Mouse (Mus musculus) c-Kit-negative CD71-positive TER-119-positive erythroid progenitor cells, embryonic 14.5 days (primary cell): Measurements from ENCODE around the gene Rrbp1.

Source experiments
- DNase-seq: peaks from one replicate; pipeline ENCODE4 v3.0.0-alpha.2; 2013; ENCODE audit warnings: low read depth, low spot score

Rrbp1 gene

GRCm38 (mm10) chr2:144006686-144007085 lies 4.4 kb downstream of the Rrbp1 start:
- no peak for DNase-seq

- no peak for DNase-seq
Observed at GRCm38 (mm10) chr2:144005166-144005955, 5.7 kb downstream of the Rrbp1 start.

- DNase-seq, result no peak
Observed at GRCm38 (mm10) chr2:144003544-144003943, 7.5 kb downstream of the Rrbp1 start.

GRCm38 (mm10) chr2:144002229-144002984 lies 8.7 kb downstream of the Rrbp1 start:
- DNase-seq, result no peak

DNA sequence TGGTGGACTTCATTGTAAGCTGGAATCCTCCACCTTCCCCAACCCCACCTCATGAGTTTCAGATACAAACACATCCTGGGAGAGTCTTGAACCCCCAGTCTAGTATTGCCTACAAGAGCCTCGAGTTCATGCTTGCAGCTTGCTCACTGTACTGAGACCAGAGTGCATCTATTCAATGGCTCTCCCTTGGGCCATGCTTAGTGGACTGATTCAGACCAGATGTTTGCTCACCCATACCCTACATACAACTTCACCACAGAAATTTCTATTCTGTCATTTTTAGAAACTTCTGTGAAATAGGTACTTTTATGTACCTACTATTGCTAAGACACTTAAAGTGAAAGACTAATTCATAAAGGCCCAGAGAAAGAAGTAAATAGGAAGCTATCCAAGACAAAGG lies 18.1 kb downstream of the Rrbp1 start:
- DNase-seq, result no peak

- no peak for DNase-seq
Observed at GRCm38 (mm10) chr2:143991964-143992672, 18.9 kb downstream of the Rrbp1 start.

- DNase-seq, result no peak
Observed at GRCm38 (mm10) chr2:143990997-143991396, 20.1 kb downstream of the Rrbp1 start.

- no peak for DNase-seq
Observed at GRCm38 (mm10) chr2:143988016-143988415, 23.0 kb downstream of the Rrbp1 start.

- DNase-seq, result no peak
Observed at GRCm38 (mm10) chr2:143987485-143987884, 23.6 kb downstream of the Rrbp1 start.

DNA sequence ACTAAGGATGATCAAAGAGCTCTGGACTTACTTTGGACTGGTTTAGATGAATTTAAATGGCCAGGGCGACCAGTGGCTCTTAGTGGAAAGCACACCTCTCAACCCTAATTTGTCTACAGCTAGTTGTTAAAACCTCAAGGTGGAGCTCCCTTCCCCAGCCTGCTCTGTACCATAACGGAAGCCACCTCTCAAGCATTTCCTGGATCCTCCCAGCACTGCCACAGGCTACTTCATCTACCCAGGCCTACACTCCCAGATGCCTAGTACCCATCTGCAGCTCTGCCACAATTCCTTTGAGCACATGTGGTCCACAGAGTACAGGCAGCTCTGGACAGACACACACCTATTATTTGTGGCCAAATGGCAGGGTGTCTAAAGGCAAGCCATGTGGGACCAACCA lies 27.6 kb downstream of the Rrbp1 start:
- DNase-seq, result no peak

GRCm38 (mm10) chr2:143982901-143983300 lies 28.2 kb downstream of the Rrbp1 start:
- DNase-seq, result no peak

DNA sequence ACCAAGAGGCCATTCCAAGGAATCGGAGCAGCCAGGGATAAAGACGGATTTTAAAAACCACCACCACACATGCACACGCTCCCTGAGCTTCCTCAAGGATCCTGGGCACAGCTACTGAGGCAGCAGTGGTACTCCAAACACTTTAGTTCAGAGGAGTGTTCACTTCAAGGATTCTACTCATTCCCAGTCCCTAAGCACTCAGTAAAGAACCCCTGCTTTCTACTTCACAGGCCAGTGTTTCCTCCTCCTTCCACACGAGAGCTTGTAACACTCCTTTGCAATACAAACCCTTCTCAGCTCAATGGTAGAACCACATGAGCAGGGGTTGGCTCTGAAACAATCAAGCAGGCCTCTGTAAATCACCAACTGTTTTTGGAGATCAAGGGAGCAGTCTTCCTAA lies 28.9 kb downstream of the Rrbp1 start:
- no peak for DNase-seq

DNA sequence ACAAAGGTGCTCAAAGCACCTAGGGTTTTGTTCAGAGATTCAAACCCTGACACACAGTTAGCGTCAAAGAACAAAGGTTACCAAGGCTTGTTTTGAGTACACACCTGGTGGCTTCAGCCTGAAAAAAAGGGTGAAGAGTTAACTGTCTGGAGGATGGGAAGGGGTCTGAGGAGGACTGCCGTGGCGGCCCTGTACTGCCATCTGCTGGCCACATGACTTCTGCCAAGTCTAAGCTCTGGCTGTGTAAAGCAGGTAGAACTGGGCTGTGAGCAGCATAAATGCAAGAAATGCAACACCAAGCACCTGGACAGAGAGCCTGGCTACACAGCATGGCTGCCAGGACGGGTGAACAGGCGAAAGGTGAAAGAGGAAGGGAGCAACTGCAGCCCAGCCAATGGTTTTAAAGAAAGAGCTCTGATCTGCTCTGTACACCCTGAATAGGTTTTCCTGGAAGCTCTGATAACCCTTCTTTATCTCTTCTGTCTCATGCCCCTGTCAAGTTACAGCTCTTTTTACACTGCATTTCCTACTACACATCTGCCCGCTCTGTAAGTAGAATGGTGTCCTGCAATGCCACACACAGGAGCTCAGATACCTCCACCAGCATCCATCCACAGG lies 30.2 kb downstream of the Rrbp1 start:
- DNase-seq, result peak; percentile 40

- no peak for DNase-seq
Observed at GRCm38 (mm10) chr2:143978444-143979147, 32.5 kb downstream of the Rrbp1 start.

DNA sequence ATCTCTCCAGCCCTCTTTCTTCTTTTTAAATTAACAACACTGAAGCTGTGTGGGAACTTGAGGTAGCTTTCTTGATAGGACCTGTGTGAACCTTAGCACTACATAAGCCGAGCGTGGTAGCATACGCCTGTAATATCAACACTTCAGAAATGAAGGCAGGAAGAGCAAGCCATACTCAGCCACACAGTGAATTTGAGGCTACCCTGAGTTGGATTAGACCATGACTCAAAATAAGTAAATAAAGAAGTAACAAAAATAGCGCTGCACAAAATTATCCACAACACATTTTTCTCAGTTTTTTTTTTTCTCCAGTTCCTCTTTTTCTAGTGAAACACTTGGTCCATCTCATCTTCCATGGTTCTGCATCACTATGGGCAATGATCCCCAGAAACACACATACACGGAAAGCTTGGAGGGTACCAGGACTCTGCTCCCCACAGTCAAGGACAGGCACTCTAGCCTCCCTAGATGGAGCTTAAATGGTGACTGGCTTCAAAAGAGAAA lies 35.9 kb downstream of the Rrbp1 start:
- DNase-seq, result no peak

GRCm38 (mm10) chr2:143973161-143973560 lies 37.9 kb downstream of the Rrbp1 start:
- DNase-seq, result no peak

- DNase-seq, result no peak
Observed at GRCm38 (mm10) chr2:143971887-143972286, 39.2 kb downstream of the Rrbp1 start.

- no peak for DNase-seq
Observed at GRCm38 (mm10) chr2:143970841-143971240, 40.2 kb downstream of the Rrbp1 start.

- DNase-seq, result no peak
Observed at GRCm38 (mm10) chr2:143969260-143969659, 41.8 kb downstream of the Rrbp1 start.

- DNase-seq, result no peak
Observed at GRCm38 (mm10) chr2:143963318-143963717, 47.7 kb downstream of the Rrbp1 start.

- DNase-seq, result no peak
Observed at GRCm38 (mm10) chr2:143962192-143962591, 48.9 kb downstream of the Rrbp1 start.
